Mouse (Mus musculus): ENCODE measurements at regions not wholly inside any gene's neighbourhood (a gene's known extent, or its start where the extent isn't known, plus 50 kb on each side); places are given as distances from the start of the nearest gene placed in this dataset.

DNA sequence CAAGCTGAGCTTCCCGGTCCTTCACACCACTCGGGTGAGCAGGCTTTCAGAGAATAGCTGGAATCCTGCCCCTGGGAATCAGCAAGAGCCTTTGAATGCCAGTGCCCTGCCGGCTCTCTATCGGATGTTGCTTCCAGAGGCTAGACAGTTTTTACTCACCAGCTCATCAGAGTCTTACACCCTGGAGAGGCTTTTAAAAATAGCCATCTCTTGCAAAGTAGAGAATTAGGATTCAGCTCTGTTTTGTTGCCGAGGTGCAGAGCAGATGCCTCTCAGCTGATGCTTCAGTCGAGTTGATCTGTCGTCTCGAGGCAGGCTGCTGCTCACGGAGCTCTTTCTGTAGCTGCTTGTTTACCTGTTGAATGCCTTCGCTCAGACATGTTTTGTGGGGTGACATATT, 441.3 kb upstream of the Gulo start:
- TF ChIP-seq EP300 (IDR thresholded peaks at IDR 0.05) (no peak), CTCF (IDR thresholded peaks at IDR 0.05) (no peak)
